Mouse (Mus musculus): ENCODE data around the gene Rpl18a. TPM values are rescaled to one million over a fixed set of nuclear protein-coding genes. Genes with fewer than 3 reads are reported as not detected.
A peak's percentile ranks its signal among the peaks of the same experiment; 100 is the strongest.

Gene Rpl18a
- polyA plus RNA-seq, 1 experiment from 2014 or later = 4,407 TPM

DNA sequence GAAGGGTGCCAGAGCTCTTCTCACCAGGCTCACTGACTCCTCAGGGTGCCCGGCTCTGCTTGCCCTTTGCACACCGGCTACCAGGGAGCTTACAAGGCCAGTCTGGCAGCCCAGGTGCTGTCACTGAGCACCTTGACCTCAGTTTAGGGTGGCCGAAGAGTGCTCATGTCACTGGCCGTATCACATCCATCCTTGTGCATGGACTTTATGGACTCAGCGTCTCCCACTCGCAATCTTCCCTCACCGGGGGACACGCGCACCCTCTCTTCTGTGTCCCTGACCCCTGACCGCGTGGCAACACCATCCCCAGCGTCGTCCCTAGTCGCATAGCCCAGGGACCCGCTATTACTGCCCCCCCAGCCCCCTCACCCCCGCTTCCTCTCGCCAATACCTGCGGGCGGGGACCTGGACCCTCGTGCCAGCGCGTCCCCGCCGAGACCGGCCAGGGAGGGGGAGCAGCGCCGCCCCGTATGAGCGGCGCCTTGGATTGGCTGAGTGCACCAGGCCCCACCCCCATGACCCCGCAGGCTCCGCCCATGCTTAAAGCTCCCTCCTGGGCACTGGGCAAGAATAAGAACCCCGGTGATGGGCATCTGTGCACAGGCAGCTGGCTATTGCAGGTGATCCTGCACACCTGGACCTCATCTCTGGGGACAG lies 40.5 kb downstream of the Rpl18a start:
- H3K27ac ChIP-seq (ENCODE audit: low read length) = no peak overlapping the region
- peak overlapping the region; percentile 60 for H3K4me3 ChIP-seq (ENCODE audit: low read length)
- peak; percentile 86 for ATAC-seq
- peak overlapping the region; percentile 94 for H3K4me2 ChIP-seq (ENCODE audit: low read depth, low read length)
- no peaks in the 10 kb centered on the region for H3K36me3 ChIP-seq (ENCODE audit: control insufficient read depth, insufficient read depth, low read length)
- no peaks in the 10 kb centered on the region for H3K9me3 ChIP-seq (ENCODE audit: control insufficient read depth, low read length)
- no peaks in the 10 kb centered on the region for H3K27me3 ChIP-seq (replicated peaks; ENCODE audit: control insufficient read depth, insufficient read depth, low read length)
- WGBS = 7% methylated on average over 33 of the region's 33 CpGs
- peaks cover 13% of the 10 kb centered on the region for H3K4me1 ChIP-seq (ENCODE audit: control insufficient read depth, insufficient read depth, low read length)
- H3K9ac ChIP-seq (ENCODE audit: low read depth, low read length) = peak overlapping the region; percentile 65

DNA sequence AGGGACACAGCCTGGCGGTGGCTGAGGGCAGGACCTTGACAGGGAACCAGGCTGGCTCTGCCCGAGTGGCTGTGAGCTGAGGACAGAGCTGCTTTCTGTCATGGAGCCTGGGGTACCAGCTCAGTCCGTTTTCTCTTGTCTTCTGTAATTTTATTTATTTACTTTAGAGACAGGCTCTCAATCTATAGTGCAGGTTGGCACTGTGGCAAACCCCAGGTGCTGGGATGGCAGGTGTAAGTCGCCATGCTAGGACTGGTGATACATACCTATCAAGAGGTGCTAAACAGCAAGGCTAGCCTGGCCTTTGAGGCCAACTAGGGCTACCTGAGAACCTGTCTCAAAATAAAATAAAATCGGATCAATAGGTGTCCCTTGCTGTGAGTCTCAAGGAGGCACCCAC lies 41.2 kb downstream of the Rpl18a start:
- no peaks in the 10 kb centered on the region for H3K36me3 ChIP-seq (ENCODE audit: control insufficient read depth, insufficient read depth, low read length)
- no peak overlapping the region for H3K9ac ChIP-seq (ENCODE audit: low read depth, low read length)
- WGBS = 67% methylated on average over 5 of the region's 5 CpGs
- no peaks in the 10 kb centered on the region for H3K27me3 ChIP-seq (replicated peaks; ENCODE audit: control insufficient read depth, insufficient read depth, low read length)
- H3K4me2 ChIP-seq (ENCODE audit: low read depth, low read length) = no peak overlapping the region
- no peak for ATAC-seq
- H3K4me3 ChIP-seq (ENCODE audit: low read length) = no peak overlapping the region
- H3K27ac ChIP-seq (ENCODE audit: low read length) = no peak overlapping the region
- H3K9me3 ChIP-seq (ENCODE audit: control insufficient read depth, low read length) = no peaks in the 10 kb centered on the region
- H3K4me1 ChIP-seq (ENCODE audit: control insufficient read depth, insufficient read depth, low read length) = peaks cover 13% of the 10 kb centered on the region

DNA sequence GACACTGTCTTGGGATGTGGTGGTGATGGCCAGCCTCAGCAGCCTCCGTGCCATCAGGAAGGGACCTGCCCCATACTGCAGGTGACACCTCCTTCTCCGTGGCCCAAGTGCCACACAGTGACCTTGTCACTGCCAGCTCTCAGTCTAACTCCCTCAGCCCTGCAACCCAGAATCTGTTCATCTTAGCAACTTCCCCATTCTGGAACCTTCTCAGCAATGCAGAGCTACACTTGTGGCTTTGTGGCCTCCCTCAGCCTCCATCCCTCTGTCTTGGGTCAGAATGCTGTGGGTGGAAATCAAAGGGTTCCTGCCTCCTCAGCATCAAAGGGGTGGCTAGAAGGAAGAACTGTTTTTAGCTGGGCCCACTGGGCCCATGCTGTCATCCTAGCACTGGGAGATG lies 43.3 kb downstream of the Rpl18a start:
- Histone ChIP-seq H3K9ac (ENCODE audit: low read depth, low read length) (no peak overlapping the region), H3K9me3 (ENCODE audit: control insufficient read depth, low read length) (no peaks in the 10 kb centered on the region), H3K27me3 (replicated peaks; ENCODE audit: control insufficient read depth, insufficient read depth, low read length) (no peaks in the 10 kb centered on the region), H3K4me1 (ENCODE audit: control insufficient read depth, insufficient read depth, low read length) (peaks cover 13% of the 10 kb centered on the region), H3K4me2 (ENCODE audit: low read depth, low read length) (no peak overlapping the region), H3K27ac (ENCODE audit: low read length) (no peak overlapping the region), H3K36me3 (ENCODE audit: control insufficient read depth, insufficient read depth, low read length) (no peaks in the 10 kb centered on the region), H3K4me3 (ENCODE audit: low read length) (no peak overlapping the region)
- 83% methylated on average over 2 of the region's 2 CpGs for WGBS
- no peak for ATAC-seq

DNA sequence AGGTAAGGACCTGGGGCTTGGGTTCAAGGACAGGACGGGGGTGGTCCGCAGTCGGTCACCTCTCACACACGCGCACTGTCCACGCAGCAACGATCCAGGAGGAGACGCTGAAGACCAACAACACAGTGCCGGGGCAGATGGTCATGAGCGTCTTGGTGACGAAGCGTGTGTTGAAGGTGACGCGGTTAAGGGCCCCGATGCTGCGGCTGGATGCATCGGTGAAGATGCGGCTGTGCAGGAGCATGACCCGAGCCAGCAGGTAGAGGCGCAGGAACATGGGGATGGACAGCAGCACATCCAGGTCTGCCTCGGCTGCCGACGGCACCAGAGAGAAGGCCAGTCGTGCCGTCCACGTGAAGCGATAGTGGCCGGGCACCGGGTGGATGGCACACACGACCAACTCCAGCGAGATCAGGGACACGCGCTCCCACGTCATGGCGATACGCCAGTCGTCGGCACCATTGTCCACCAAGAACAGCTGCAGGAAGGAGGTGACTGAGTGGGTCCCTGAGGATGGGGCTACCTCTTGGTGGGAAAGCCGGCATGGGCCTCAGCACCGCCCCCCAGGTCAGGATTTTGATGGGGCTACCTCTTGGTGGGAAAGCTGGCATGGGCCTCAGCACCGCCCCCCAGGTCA lies 44.5 kb downstream of the Rpl18a start:
- Histone ChIP-seq H3K9me3 (ENCODE audit: control insufficient read depth, low read length) (no peaks in the 10 kb centered on the region), H3K27me3 (replicated peaks; ENCODE audit: control insufficient read depth, insufficient read depth, low read length) (0 out of 2 replicates have a peak, but pooled peaks cover 2% of the 10 kb centered on the region), H3K27ac (ENCODE audit: low read length) (no peak overlapping the region), H3K4me1 (ENCODE audit: control insufficient read depth, insufficient read depth, low read length) (peaks cover 13% of the 10 kb centered on the region), H3K9ac (ENCODE audit: low read depth, low read length) (no peak overlapping the region), H3K4me2 (ENCODE audit: low read depth, low read length) (no peak overlapping the region), H3K4me3 (ENCODE audit: low read length) (no peak overlapping the region), H3K36me3 (ENCODE audit: control insufficient read depth, insufficient read depth, low read length) (no peaks in the 10 kb centered on the region)
- WGBS = 93% methylated on average over 41 of the region's 41 CpGs
- no peak for ATAC-seq

DNA sequence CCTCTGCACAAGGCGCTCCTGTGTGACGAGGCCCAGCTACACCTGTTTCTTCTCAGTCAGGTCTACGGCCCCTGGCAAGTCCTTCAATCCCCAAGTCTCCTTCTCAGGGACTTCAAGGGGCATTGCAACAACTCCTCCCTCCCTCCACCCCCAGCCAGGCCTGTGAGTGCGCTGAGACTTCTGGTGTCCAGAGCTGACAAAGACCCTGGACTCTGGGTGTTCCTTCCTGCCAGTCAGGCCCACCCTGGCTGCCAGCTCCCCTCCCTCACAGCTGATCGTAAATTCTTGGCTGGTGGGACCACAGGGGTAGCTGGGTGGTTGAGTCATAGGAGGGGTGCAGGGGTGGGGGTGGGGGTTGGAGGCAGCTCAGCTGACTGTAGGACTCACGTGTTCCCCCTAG lies 45.4 kb downstream of the Rpl18a start:
- H3K36me3 ChIP-seq (ENCODE audit: control insufficient read depth, insufficient read depth, low read length) = no peaks in the 10 kb centered on the region
- H3K9ac ChIP-seq (ENCODE audit: low read depth, low read length) = no peak overlapping the region
- WGBS = 37% methylated on average over 6 of the region's 6 CpGs

DNA sequence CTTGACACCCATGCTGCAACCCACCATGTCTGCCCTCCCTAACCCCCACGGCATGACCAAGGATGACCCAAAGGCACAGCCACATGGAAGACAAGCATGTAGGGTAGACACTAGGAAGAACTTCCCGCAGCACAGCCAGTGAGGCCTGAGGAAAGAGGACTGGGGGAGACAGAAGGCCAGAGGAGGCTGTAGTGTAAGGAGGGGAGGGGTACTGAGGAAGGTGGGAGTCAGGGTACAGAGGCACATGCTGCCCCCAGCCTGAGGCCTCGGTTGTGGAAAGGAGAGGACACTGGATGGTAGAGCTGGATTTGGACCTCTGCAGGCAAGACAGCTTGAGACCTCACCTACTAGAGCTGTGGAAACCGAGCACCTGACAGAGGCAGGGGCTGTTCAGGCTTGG lies 46.3 kb downstream of the Rpl18a start:
- Histone ChIP-seq H3K27me3 (replicated peaks; ENCODE audit: control insufficient read depth, insufficient read depth, low read length) (0 out of 2 replicates have a peak, but pooled peaks cover 2% of the 10 kb centered on the region), H3K36me3 (ENCODE audit: control insufficient read depth, insufficient read depth, low read length) (no peaks in the 10 kb centered on the region), H3K27ac (ENCODE audit: low read length) (no peak overlapping the region), H3K9me3 (ENCODE audit: control insufficient read depth, low read length) (no peaks in the 10 kb centered on the region), H3K4me2 (ENCODE audit: low read depth, low read length) (no peak overlapping the region), H3K9ac (ENCODE audit: low read depth, low read length) (no peak overlapping the region), H3K4me3 (ENCODE audit: low read length) (no peak overlapping the region), H3K4me1 (ENCODE audit: control insufficient read depth, insufficient read depth, low read length) (peaks cover 5% of the 10 kb centered on the region)
- no peak for ATAC-seq
- 81% methylated on average over 4 of the region's 4 CpGs for WGBS

More for the DNA sequence above, 45.4 kb downstream of the Rpl18a start:
- no peak overlapping the region for H3K4me3 ChIP-seq (ENCODE audit: low read length)
- no peaks in the 10 kb centered on the region for H3K9me3 ChIP-seq (ENCODE audit: control insufficient read depth, low read length)
- H3K27ac ChIP-seq (ENCODE audit: low read length) = no peak overlapping the region
- H3K4me1 ChIP-seq (ENCODE audit: control insufficient read depth, insufficient read depth, low read length) = peaks cover 10% of the 10 kb centered on the region
- H3K4me2 ChIP-seq (ENCODE audit: low read depth, low read length) = no peak overlapping the region
- H3K27me3 ChIP-seq (replicated peaks; ENCODE audit: control insufficient read depth, insufficient read depth, low read length) = 0 out of 2 replicates have a peak, but pooled peaks cover 2% of the 10 kb centered on the region
- no peak for ATAC-seq

DNA sequence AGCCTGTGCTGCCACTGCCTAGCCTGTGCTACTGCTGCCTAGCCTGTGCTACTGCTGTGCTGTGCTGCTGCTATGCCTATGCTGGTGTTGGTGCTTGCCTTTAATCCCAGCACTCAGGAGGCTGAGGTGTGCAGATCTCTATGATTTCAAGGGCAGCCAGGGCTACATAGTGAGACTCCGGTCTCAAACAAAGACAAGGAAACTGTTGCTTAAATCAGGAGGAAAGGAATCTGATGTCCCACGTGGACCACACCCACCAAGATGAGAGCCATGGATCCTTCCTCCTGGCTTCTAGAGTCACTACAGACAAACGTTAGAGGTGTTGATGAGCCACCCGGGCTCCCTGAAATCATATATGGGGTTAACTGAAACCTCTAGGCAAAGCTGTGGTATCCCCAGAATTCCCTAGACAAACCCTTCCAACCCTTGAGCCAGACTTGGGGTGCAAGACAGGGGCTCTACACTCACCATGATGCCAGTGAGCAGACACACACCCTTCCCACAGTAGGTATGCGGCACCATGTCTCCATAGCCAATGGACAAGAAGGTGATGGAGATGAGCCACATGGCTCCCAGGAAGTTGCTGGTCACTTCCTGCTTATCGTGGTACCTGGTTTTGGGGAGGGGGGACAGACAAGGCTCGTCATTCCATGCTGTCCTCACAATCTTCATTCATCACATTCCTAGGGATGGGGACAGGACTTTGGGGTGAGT lies 46.9 kb downstream of the Rpl18a start:
- ATAC-seq = no peak
- no peaks in the 10 kb centered on the region for H3K9me3 ChIP-seq (ENCODE audit: control insufficient read depth, low read length)
- no peak overlapping the region for H3K4me2 ChIP-seq (ENCODE audit: low read depth, low read length)
- 0 out of 2 replicates have a peak, but pooled peaks cover 2% of the 10 kb centered on the region for H3K27me3 ChIP-seq (replicated peaks; ENCODE audit: control insufficient read depth, insufficient read depth, low read length)
- peaks cover 5% of the 10 kb centered on the region for H3K4me1 ChIP-seq (ENCODE audit: control insufficient read depth, insufficient read depth, low read length)
- no peaks in the 10 kb centered on the region for H3K36me3 ChIP-seq (ENCODE audit: control insufficient read depth, insufficient read depth, low read length)
- H3K27ac ChIP-seq (ENCODE audit: low read length) = no peak overlapping the region
- 70% methylated on average over 7 of the region's 7 CpGs for WGBS
- no peak overlapping the region for H3K9ac ChIP-seq (ENCODE audit: low read depth, low read length)
- no peak overlapping the region for H3K4me3 ChIP-seq (ENCODE audit: low read length)

DNA sequence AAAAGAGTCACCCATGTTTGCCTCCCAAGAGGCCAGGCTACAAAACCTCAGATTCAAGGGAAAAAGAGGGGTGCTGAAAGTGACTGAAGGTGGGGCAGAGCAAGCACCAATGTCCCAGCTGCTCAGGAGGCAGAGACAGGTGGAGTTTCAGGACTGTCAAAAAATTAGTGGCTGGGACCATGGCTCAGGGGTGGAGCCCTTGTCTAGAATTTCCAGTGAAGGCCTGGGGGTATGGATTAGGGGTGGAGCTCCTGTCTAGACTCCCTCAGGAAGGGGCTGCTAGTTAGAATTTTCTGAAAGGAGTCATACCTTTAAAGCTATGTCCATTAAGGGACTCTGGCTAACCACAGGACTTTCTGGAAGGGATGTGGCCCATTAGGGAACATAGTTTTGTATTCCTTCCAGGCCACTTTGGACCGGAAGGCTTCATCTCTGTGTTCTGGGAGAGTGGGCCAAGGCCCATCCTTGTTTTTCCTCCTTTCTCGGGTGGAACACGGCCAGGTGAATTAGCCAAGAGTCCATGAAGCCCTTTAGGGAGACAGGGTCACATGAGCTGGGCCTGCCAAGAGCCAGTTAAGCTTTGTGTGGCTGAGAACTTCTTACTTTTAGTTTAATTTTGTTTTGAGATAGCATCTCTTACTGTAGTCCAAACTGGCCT lies 47.8 kb downstream of the Rpl18a start:
- Histone ChIP-seq H3K4me2 (ENCODE audit: low read depth, low read length) (no peak overlapping the region), H3K9ac (ENCODE audit: low read depth, low read length) (no peak overlapping the region), H3K9me3 (ENCODE audit: control insufficient read depth, low read length) (no peaks in the 10 kb centered on the region), H3K36me3 (ENCODE audit: control insufficient read depth, insufficient read depth, low read length) (no peaks in the 10 kb centered on the region), H3K4me3 (ENCODE audit: low read length) (no peak overlapping the region), H3K4me1 (ENCODE audit: control insufficient read depth, insufficient read depth, low read length) (peaks cover 5% of the 10 kb centered on the region), H3K27ac (ENCODE audit: low read length) (no peak overlapping the region), H3K27me3 (replicated peaks; ENCODE audit: control insufficient read depth, insufficient read depth, low read length) (0 out of 2 replicates have a peak, but pooled peaks cover 2% of the 10 kb centered on the region)
- no peak for ATAC-seq
- WGBS = 85% methylated on average over 3 of the region's 3 CpGs
